Mouse (Mus musculus): ENCODE measurements at regions not wholly inside any gene's neighbourhood (a gene's known extent, or its start where the extent isn't known, plus 50 kb on each side); places are given as distances from the start of the nearest gene placed in this dataset.

- DNase-seq (ENCODE audit: low spot score) = no peak
These were observed 85.4 kb downstream of the Rpap3 start for GRCm38 (mm10) chr15:97620261-97620660.

- no peak for DNase-seq (ENCODE audit: low spot score)
These were observed 85.9 kb downstream of the Rpap3 start for GRCm38 (mm10) chr15:97619764-97620163.

GRCm38 (mm10) chr15:97612325-97612724 lies 93.3 kb downstream of the Rpap3 start:
- DNase-seq (ENCODE audit: low spot score) = no peak

- DNase-seq (ENCODE audit: low spot score) = no peak
These were observed 94.9 kb downstream of the Rpap3 start for GRCm38 (mm10) chr15:97610767-97611166.

GRCm38 (mm10) chr15:97609496-97609895 lies 96.1 kb downstream of the Rpap3 start:
- DNase-seq (ENCODE audit: low spot score) = no peak

DNA sequence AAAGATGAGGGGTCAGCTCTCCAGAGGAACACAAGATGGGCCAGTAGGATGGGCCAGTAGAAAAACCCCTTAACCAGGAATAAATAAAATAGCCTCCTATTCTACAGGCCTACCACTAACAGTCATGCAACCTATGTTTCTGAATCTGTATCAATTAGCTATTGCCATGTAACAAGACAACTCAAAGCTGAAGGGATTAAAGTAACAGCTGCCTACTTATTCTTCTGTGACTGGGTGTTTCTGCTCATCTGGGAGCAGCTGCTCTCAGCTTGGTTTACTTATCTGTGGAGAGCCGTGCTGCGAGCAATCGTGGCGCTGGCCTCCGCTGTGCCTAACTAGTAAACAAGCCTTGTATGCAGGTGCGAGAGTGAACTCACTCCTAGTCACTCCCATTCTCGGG lies 97.0 kb downstream of the Rpap3 start:
- no peak for DNase-seq (ENCODE audit: low spot score)

DNA sequence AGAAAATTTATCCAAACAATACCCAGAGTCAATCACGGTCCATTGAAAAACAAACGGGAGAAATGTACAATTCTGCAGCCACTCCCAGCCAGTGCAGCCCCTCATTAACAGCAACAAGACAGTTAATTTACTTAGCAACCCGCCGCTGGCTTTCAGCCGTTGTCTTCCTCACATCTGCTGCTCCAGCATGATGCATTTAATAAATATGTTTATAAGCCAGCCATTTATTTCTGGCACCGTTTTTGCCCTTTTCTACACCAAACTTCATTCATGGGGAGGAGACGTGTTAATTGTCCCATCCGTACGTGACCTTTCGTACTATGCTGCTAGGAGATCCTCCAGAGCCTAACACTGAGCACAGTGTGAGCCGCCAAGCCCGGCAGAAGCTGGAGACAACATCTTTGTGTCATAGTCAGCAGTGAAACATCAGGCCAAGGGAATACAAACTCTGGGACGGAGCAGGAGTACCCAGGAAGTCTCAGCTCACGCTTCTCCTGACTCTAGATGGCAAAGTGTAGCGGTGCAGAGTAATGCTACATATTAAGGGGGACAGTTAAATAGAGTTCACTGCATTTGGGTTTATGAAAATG lies 97.9 kb downstream of the Rpap3 start:
- DNase-seq (ENCODE audit: low spot score) = no peak

DNA sequence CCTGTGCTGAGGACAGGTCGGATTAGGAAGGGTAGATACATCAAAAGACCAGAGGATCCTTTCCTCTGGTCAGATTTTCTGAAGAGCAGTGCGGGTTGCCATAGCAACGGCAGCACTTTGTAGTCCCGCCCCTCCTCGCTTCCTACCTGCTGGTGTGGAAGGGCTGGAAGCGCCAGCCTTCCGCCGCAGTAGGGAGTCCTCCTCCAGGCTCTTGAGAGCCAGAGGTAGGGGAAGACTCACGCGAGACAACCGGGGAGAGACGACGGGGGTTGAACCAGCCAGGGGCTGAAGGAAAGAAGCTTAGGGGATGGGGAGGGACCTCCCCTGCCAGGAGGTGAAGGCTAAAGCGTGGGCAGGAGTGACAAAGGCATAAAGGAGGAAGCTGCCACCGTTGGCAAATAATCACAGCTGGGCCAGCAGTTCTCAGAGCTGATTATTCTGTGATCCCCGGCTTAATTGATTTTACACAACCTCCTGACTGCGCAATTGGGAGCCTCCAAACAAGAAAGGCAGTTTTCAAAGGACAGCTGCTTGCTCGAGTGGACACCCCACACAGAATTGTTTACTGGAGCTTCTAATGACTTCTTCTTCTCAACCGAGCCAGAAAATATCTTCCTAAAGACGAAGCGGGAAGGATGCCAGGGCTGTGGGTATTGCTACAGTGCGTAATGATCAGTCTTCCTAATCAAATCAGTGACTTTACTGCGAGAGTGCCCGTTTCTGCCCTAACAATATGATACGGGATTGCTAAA lies 98.8 kb downstream of the Rpap3 start:
- peak; percentile 30 for DNase-seq (ENCODE audit: low spot score)

- no peak for DNase-seq (ENCODE audit: low spot score)
These were observed 99.4 kb downstream of the Rpap3 start for GRCm38 (mm10) chr15:97606232-97606629.

DNA sequence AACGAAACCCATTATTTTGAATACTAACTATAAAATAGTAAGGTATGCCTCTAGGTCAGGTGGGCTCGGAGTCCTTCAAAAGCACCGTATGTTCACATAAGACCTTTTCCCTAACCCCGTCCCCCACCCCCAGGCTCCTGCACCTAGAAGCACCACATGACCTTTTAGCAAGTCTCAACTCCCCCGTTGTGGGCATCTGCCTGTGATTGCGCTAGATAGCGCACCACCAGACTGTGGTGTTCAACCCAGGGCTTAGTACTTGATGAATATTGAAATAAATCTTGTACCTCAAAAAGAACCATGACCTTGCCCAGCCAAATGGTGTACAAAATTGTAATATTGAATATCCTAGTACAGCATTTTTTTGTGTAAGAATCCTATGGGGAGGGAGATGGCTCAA lies 99.8 kb downstream of the Rpap3 start:
- no peak for DNase-seq (ENCODE audit: low spot score)

DNA sequence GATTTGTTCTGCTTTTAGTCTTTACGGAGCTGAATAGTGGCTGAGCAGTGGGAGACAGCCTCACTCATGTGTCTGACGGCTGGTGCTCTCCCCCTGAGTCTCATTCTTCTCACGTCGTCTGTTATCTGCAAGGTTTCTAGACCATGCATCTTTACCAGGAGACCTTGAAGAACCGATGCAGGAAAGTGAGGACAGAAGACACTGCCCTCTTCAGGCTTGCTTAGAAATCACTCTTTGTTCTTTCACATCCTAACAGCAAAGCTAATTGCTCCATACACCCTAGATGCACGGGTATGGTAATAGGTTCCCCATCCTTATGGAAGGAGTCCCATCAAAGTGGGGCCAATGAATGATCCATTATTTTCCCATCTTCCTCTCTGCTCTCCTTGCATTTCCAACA lies 102.1 kb downstream of the Rpap3 start:
- DNase-seq (ENCODE audit: low spot score) = no peak

DNA sequence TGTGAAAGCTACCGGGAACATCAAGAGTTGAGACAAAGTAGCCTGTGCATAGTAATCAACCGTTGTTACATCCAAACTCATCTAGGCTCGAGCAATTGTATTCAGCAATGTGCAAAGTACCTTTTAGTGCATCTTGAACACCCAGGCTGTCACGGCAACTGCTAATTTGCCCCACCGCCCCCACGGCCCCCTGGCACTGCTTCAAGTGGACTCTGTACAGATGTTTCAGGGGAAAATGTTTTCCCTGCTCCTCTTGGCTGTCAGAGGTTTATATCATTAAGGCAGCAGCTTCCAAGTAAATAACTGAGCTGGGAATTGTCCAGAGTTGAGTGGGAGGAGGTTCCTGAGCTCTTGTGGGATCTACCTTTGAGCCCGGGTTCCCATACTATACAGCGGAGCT lies 107.4 kb downstream of the Rpap3 start:
- DNase-seq (ENCODE audit: low spot score) = no peak

DNA sequence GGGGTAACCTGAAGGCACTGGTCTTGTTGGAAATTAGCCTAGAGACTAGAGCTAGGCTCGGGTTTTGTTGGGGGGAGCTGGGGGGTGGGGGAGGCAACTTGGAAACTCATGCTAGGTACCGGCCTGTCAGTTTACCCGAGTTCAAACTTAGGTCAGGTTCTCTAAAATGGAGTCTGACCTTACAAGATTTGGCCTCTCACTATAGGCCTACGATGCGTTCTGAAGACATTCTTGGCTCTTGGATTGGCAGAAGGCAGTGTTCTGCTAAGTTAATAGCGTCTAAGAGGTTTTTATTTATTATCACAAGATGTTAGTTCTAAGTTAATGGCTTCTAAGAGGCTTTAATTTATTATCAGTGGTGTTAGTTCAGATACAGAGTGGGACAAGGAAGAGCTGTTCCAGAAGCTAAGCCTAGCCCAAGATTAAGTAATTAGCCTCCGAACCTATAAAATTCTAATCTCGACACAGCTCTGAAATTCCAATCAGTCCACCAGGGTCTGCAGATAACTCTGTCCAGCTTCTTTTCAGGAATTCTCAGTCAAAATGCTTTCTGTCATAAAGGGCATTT lies 109.0 kb downstream of the Rpap3 start:
- no peak for DNase-seq (ENCODE audit: low spot score)

- DNase-seq (ENCODE audit: low spot score) = no peak
These were observed 110.3 kb downstream of the Rpap3 start for GRCm38 (mm10) chr15:97595284-97595796.

- no peak for DNase-seq (ENCODE audit: low spot score)
These were observed 111.6 kb downstream of the Rpap3 start for GRCm38 (mm10) chr15:97593781-97594600.

- DNase-seq (ENCODE audit: low spot score) = no peak
These were observed 112.8 kb downstream of the Rpap3 start for GRCm38 (mm10) chr15:97592786-97593185.

DNA sequence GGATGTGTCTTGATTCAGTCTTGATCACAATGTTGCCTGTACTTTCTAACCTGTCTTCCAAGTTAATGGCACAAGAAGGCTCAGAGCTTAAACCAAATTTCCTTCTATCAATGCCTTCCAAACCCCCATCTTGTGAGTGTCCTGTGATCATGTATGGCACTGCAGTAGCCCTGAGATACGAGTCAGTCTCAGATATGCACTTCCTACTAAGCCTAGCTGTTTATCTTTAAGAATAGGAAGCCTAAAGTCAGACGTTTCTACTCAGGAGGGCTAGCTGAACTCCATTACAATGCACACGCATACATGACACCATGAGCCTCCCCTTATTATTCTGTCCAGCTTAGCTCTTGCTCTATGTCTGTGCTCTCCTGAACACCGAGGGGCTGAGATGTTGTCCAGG lies 114.2 kb downstream of the Rpap3 start:
- DNase-seq (ENCODE audit: low spot score) = no peak

GRCm38 (mm10) chr15:97590732-97591292 lies 114.8 kb downstream of the Rpap3 start:
- DNase-seq (ENCODE audit: low spot score) = no peak

DNA sequence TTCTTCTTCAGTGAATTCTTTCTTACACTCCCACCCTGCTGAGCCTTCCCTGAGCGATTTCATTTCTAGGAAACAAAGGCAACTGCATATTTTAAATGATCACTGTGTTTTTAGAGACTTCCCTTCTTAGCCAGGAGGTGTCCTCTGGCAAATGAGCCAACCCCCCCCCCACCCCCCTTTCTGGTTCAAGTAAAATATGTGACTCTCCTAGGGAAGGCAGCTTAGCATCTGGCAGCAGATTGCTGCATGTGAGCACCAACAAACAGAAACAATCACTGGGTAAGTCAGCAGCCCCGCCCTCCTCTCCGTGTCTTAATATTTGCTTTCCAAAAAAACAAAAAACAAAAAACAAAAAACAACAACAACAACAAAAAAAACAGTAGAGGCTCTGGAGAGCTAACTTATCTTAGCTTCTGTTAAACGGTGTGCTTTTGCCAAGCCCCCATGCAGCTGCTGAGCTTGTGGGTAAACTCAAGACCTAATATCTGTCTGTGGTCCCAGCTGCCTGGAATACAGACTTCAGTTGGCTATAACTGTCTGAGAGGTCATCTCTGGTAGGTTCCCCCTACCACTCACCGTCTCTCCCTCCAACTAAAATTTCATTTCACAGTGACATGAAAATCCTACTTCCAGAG lies 117.9 kb downstream of the Rpap3 start:
- no peak for DNase-seq (ENCODE audit: low spot score)

- DNase-seq (ENCODE audit: low spot score) = peak; percentile 73
These were observed 123.9 kb downstream of the Rpap3 start for GRCm38 (mm10) chr15:97581724-97582154.

DNA sequence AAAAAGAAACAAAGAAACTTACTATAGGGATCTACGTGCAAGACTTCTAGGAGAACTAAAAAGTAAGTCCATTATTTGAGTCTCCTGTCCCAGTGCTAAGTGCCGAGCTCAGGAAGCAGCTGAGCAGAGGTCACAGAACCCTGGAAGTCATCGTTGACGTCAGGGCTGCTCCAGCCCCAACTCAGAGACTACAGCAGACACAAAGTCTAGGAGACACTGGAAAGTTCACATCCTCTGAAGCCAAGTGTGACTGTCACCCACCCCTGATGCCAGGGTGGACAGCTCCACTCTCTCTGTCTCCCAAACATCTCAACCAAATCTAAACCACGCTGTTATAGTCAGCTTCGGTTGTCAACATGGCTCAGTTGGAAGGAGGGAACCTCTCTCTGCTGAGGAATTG lies 124.9 kb downstream of the Rpap3 start:
- no peak for DNase-seq (ENCODE audit: low spot score)

GRCm38 (mm10) chr15:97578046-97578445 lies 127.6 kb downstream of the Rpap3 start:
- no peak for DNase-seq (ENCODE audit: low spot score)

Data from ovary, postnatal 14 days (tissue).